Mouse (Mus musculus) embryonic fibroblast, embryonic 13.5 days (primary cell): ENCODE data around the gene Chl1.

Source experiments
- CTCF ChIP-seq: IDR thresholded peaks from 2 replicates; pipeline ENCODE4 v1.5.1; 2011; ENCODE audit warnings: mild to moderate bottlenecking, control low read depth, low read length, moderate library complexity, borderline replicate concordance; ENCODE audit not compliant: insufficient read depth
- POLR2A ChIP-seq: IDR thresholded peaks from 2 replicates; pipeline ENCODE4 v1.6.1; 2011; ENCODE audit warnings: low read depth, mild to moderate bottlenecking, control low read depth, low read length, moderate library complexity

DNA sequence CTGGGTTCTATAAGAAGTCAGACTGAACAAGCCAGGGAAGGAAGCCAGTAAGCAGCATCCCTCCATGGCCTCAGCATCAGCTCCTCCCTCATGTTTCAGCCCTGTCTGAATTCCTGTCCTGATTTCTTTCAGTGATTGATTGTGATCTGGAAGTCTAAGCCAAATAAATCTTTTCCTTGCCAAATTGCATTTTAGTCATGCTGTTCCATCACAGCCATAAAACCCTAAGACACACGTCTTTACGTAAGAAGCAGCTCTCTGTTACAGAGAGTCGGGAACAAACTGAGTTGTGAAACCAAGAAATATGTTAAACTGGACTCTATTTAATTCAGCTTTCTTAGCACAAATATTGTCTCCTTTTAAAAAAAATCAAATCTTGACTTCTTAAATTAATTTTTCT lies 102.2 kb downstream of the Chl1 start:
- no peak for TF ChIP-seq CTCF
- no peak for TF ChIP-seq POLR2A
